9 mouse cellular contexts compared by ENCODE assay signal in the genomic region with DNA sequence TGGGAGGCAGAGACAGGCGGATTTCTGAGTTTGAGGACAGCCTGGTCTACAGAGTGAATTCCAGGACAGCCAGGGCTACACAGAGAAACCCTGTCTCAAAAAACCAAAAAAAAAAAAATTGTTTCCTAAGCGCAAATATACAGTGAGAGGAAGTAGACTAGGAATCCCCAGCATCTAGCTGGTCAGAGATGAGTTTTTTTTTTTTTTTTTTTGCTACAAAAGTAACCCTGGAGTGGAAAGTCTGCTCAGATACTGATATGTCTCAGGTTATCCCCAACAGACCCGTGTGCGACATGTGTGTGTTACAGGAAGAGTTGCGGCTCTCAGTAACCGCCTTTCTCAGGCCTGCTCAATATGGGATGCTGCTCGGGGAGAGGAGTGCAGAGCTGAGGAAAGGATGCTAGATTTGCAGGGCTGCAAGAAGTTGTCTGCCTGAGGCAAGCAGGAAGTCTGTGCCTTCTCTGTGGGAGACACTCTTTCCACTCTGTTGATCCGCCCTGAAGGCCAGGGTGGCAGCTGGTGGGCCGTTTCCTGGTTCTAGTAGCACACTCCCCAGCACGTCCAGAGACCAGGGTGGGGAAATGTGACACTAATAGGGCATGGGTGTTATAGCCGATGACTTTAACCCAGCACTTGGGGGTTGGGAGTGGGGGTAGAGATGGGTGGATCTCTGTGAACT. TPM values are rescaled to one million over a fixed set of nuclear protein-coding genes. Genes with fewer than 3 reads are reported as not detected.
DNase-seq lines count a peak whose midpoint lies in the region; ATAC-seq lines count a peak whose summit lies in the region.
"Had no signal": no experiment of that assay in that cellular context is flagged by ENCODE, and none has a peak within 500 bp of the region (broad histone marks: within the 10 kb centered on the region; RNA-seq: fewer than 3 reads in every experiment).

No protein-coding gene starts in this region.

- H3K9me3 ChIP-seq in heart, embryonic 11.5 days (replicated peaks; ENCODE audit: control insufficient read depth, low read length) = no peaks in the 10 kb centered on the region

- H3K4me3 ChIP-seq in heart, embryonic 11.5 days (ENCODE audit: low read depth, low read length) = no peak overlapping the region

- peak overlapping the region; percentile 50; the same call in 1 of the 2 replicates for H3K9ac ChIP-seq in heart, embryonic 11.5 days (ENCODE audit: low read depth, low read length)

- H3K4me2 ChIP-seq in heart, embryonic 11.5 days = no peak overlapping the region; the same call in 1 of the 2 replicates

- peaks cover 47% of the 10 kb centered on the region for H3K4me1 ChIP-seq in heart, embryonic 11.5 days (ENCODE audit: control insufficient read depth, insufficient read depth, low read length)

- peaks cover 3% of the 10 kb centered on the region for H3K36me3 ChIP-seq in heart, embryonic 11.5 days (ENCODE audit: control insufficient read depth, insufficient read depth, low read length)

- ATAC-seq in heart, embryonic 11.5 days (replicated peaks; ENCODE audit: insufficient number of reproducible peaks, low FRiP score, low TSS enrichment) = 0 out of 2 replicates have a peak, but pooled peaks have one; percentile 15
- ATAC-seq in granulocyte monocyte progenitor cell, adult 5-6 weeks (replicated peaks; ENCODE audit: poor library complexity, severe bottlenecking) = peak; percentile 56
- ATAC-seq in neutrophil, adult 5-6 weeks (ENCODE audit: extremely low read depth, insufficient number of reproducible peaks, low FRiP score, poor library complexity, severe bottlenecking) = peak; percentile 45
- no peak for ATAC-seq in erythroid progenitor cell, adult 5-6 weeks (replicated peaks; ENCODE audit: low FRiP score, poor library complexity, severe bottlenecking)

- peak overlapping the region; percentile 62 for H3K27ac ChIP-seq in heart, embryonic 11.5 days (ENCODE audit: low read depth, low read length)
- H3K27ac ChIP-seq: macrophage had no signal

- H3K27me3 ChIP-seq in heart, embryonic 11.5 days (ENCODE audit: control insufficient read depth, insufficient read depth, low read length) = no peaks in the 10 kb centered on the region

- WGBS in heart, embryonic 11.5 days (ENCODE audit: insufficient replicate concordance) = 52% methylated on average over 11 of the region's 11 CpGs

- no peak for DNase-seq in heart, adult 8-10 months (ENCODE audit: low spot score)
- DNase-seq in B cell, adult 2 months = peak; percentile 65 to 67
- DNase-seq in cerebellum, postnatal 25 days = no peak
- no peak for DNase-seq in right cerebral cortex, postnatal 4 days

RNA-seq across cellular contexts. Expression of a gene that starts 4.7 kb away (rescaled TPM):
- 213 and 216 TPM in 2 replicates for polyA plus RNA-seq in heart, embryonic 11.5 days (2014; fragmentation: Nextera tagmentation; extraction: Ambion mirVana)
- total RNA-seq in heart, adult 8-10 months (2022) = 100 to 1,000 TPM; 239 to 263 (median 259) TPM
- total RNA-seq in granulocyte monocyte progenitor cell, adult 5-6 weeks (2014; fragmentation: Nextera tagmentation) = not detected in 2 replicates
- not detected in 2 replicates for total RNA-seq in granulocyte monocyte progenitor cell, adult 5-6 weeks (2017)
- total RNA-seq in neutrophil, adult 5-6 weeks (2017) = not detected in 2 replicates
- not detected in 2 replicates for total RNA-seq in erythroid progenitor cell, adult 5-6 weeks (2015; ENCODE audit: low replicate concordance)
- total RNA-seq in erythroid progenitor cell, adult 5-6 weeks (2017; ENCODE audit: low replicate concordance) = not detected in 2 replicates
- polyA plus RNA-seq: macrophage had no signal

RNA-seq across cellular contexts. Expression of a gene that starts 18.2 kb away (rescaled TPM):
- polyA plus RNA-seq in heart, embryonic 11.5 days (2014; fragmentation: Nextera tagmentation; extraction: Ambion mirVana) = 47.4 and 48.0 TPM in 2 replicates
- 10 to 100 TPM; 16.3 to 24.2 (median 22.1) TPM for total RNA-seq in heart, adult 8-10 months (2022)
- total RNA-seq in granulocyte monocyte progenitor cell, adult 5-6 weeks (2014; fragmentation: Nextera tagmentation) = 52.6 and 59.4 TPM in 2 replicates
- total RNA-seq in granulocyte monocyte progenitor cell, adult 5-6 weeks (2017) = 52.9 and 58.7 TPM in 2 replicates
- 92.3 and 97.1 TPM in 2 replicates for total RNA-seq in neutrophil, adult 5-6 weeks (2017)
- total RNA-seq in erythroid progenitor cell, adult 5-6 weeks (2015; ENCODE audit: low replicate concordance) = 42.9 and 62.9 TPM in 2 replicates
- 81.9 and 87.0 TPM in 2 replicates for total RNA-seq in erythroid progenitor cell, adult 5-6 weeks (2017; ENCODE audit: low replicate concordance)

RNA-seq across cellular contexts. Expression of a gene that starts 18.3 kb away (rescaled TPM):
- 16.9 and 19.6 TPM in 2 replicates for polyA plus RNA-seq in heart, embryonic 11.5 days (2014; fragmentation: Nextera tagmentation; extraction: Ambion mirVana)
- total RNA-seq in heart, adult 8-10 months (2022) = 10 to 100 TPM; 10.8 to 19.7 (median 15.5) TPM
- 96.6 and 101 TPM in 2 replicates for total RNA-seq in granulocyte monocyte progenitor cell, adult 5-6 weeks (2014; fragmentation: Nextera tagmentation)
- 50.9 and 56.0 TPM in 2 replicates for total RNA-seq in granulocyte monocyte progenitor cell, adult 5-6 weeks (2017)
- total RNA-seq in neutrophil, adult 5-6 weeks (2017) = 47.7 and 55.0 TPM in 2 replicates
- 133 and 142 TPM in 2 replicates for total RNA-seq in erythroid progenitor cell, adult 5-6 weeks (2015; ENCODE audit: low replicate concordance)
- 69.3 and 110 TPM in 2 replicates for total RNA-seq in erythroid progenitor cell, adult 5-6 weeks (2017; ENCODE audit: low replicate concordance)

RNA-seq across cellular contexts. Expression of a gene that starts 23.3 kb away (rescaled TPM):
- 2.1 TPM in 2 replicates for polyA plus RNA-seq in heart, embryonic 11.5 days (2014; fragmentation: Nextera tagmentation; extraction: Ambion mirVana)
- total RNA-seq in heart, adult 8-10 months (2022) = not detected
- 0.26 and 2.5 TPM in 2 replicates for total RNA-seq in granulocyte monocyte progenitor cell, adult 5-6 weeks (2014; fragmentation: Nextera tagmentation)
- 0.17 and 0.62 TPM in 2 replicates for total RNA-seq in granulocyte monocyte progenitor cell, adult 5-6 weeks (2017)
- 2.5 and 3.8 TPM in 2 replicates for total RNA-seq in neutrophil, adult 5-6 weeks (2017)
- 464 and 482 TPM in 2 replicates for total RNA-seq in erythroid progenitor cell, adult 5-6 weeks (2015; ENCODE audit: low replicate concordance)
- total RNA-seq in erythroid progenitor cell, adult 5-6 weeks (2017; ENCODE audit: low replicate concordance) = 322 and 537 TPM in 2 replicates
- polyA plus RNA-seq: macrophage had no signal

RNA-seq across cellular contexts. Expression of a gene that starts 26.7 kb away (rescaled TPM):
- 0.17 and 0.23 TPM in 2 replicates for polyA plus RNA-seq in heart, embryonic 11.5 days (2014; fragmentation: Nextera tagmentation; extraction: Ambion mirVana)
- not detected for total RNA-seq in heart, adult 8-10 months (2022)
- 1.9 TPM in 1 of 2 replicates, not detected in the other for total RNA-seq in granulocyte monocyte progenitor cell, adult 5-6 weeks (2014; fragmentation: Nextera tagmentation)
- 0.21 and 0.43 TPM in 2 replicates for total RNA-seq in granulocyte monocyte progenitor cell, adult 5-6 weeks (2017)
- 5.2 and 11.3 TPM in 2 replicates for total RNA-seq in neutrophil, adult 5-6 weeks (2017)
- 13.4 and 20.5 TPM in 2 replicates for total RNA-seq in erythroid progenitor cell, adult 5-6 weeks (2015; ENCODE audit: low replicate concordance)
- total RNA-seq in erythroid progenitor cell, adult 5-6 weeks (2017; ENCODE audit: low replicate concordance) = 13.2 and 24.1 TPM in 2 replicates
- polyA plus RNA-seq: macrophage had no signal

Comparison
In these comparisons a context has a peak if more than half of its experiments do, and no peak if none do; other contexts are left out.
1. DNase-seq: peak in B cell, adult 2 months (2 of 2); none in heart, adult 8-10 months (single experiment), cerebellum, postnatal 25 days (0 of 2) and right cerebral cortex, postnatal 4 days (single experiment).
2. RNA of a gene that starts 4.7 kb away (total RNA-seq): 239 to 263 TPM in heart, adult 8-10 months; not detected in neutrophil, adult 5-6 weeks, not detected in granulocyte monocyte progenitor cell, adult 5-6 weeks and not detected in erythroid progenitor cell, adult 5-6 weeks; every median in the first group is over 100 times any median in the second.